Mouse (Mus musculus) midbrain, embryonic 10.5 days (tissue): ENCODE data around the gene Rpl35a. TPM values are rescaled to one million over a fixed set of nuclear protein-coding genes. Genes with fewer than 3 reads are reported as not detected.
"Not testable (repeated sequence)": the region's sequence is repeated elsewhere in the genome, so short reads cannot be mapped to it uniquely, and the experiment has no call there.

ENCODE experiments used
- DNase-seq: peaks from one replicate; pipeline ENCODE4 v3.0.0-alpha.2; 2017; ENCODE audit warnings: low spot score
- H3K27ac ChIP-seq: fragments of 300-500 bp; sonication (generic); replicated peaks from 2 replicates; pipeline ENCODE4 v1.5.1; 2016; ENCODE audit warnings: mild to moderate bottlenecking
- H3K27me3 ChIP-seq: fragments of 300-500 bp; sonication (generic); 2 replicates; pipeline ENCODE4 v1.6.1; 2016; ENCODE audit warnings: low read depth, mild to moderate bottlenecking; ENCODE audit not compliant: poor library complexity, severe bottlenecking
- H3K36me3 ChIP-seq: fragments of 300-500 bp; sonication (generic); 2 replicates; pipeline ENCODE4 v1.6.1; 2016; ENCODE audit warnings: mild to moderate bottlenecking, moderate library complexity
- H3K4me1 ChIP-seq: fragments of 300-500 bp; sonication (generic); 2 replicates; pipeline ENCODE4 v1.6.1; 2016
- H3K4me3 ChIP-seq: fragments of 300-500 bp; sonication (generic); 2 replicates; pipeline ENCODE4 v1.5.1; 2016; ENCODE audit warnings: mild to moderate bottlenecking, moderate library complexity
- H3K9me3 ChIP-seq: fragments of 300-500 bp; sonication (generic); replicated peaks from 2 replicates; pipeline ENCODE4 v1.6.1; 2016; ENCODE audit warnings: mild to moderate bottlenecking
- WGBS: fragments of 180-500 bp; shearing (Covaris S2); methylation state at CpG from one replicate; pipeline ENCODE4 v1.1.7; 2016; 5-methylcytosine and 5-hydroxymethylcytosine counted together
- polyA plus RNA-seq: library from polyadenylated mRNA; unstranded; fragments of >200 nt; fragmentation: Nextera tagmentation; extraction: Ambion mirVana; gene quantifications from 2 replicates; pipeline ENCODE4 v1.2.1, GENCODE M21; 2016

Rpl35a gene
- polyA plus RNA-seq, 1 experiment from 2014 or later, result 975 TPM

DNA sequence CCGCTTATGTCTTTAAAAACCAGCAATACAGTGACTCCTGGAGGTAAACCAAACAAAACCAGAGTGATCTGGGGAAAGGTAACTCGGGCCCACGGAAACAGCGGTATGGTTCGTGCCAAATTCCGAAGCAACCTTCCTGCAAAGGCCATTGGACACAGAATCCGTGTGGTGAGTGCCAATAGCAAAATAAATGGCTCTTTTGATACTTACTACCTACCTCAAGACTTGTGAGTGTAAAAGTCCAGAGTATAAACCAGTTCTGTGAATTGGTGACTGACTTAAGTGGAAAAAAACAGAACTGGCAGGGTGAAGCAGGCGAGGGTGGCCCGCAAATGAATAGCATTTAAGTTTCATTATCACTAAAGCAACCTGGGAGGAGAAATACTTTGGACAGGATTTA is 2.4 kb downstream of the Rpl35a start:
- DNase-seq, H3K27ac ChIP-seq, H3K9me3 ChIP-seq, H3K27me3 ChIP-seq: not testable (repeated sequence)
- Histone ChIP-seq H3K4me1 (peaks cover 41% of the 10 kb centered on the region), H3K4me3 (peak overlapping the region; percentile 90; the same call in 1 of the 2 replicates), H3K36me3 (peaks cover 36% of the 10 kb centered on the region)
- 93% methylated on average over 9 of the region's 9 CpGs for WGBS

GRCm38 (mm10) chr16:33059471-33059870 is 3.2 kb downstream of the Rpl35a start:
- Histone ChIP-seq H3K4me1 (peaks cover 47% of the 10 kb centered on the region), H3K27me3 (no peaks in the 10 kb centered on the region), H3K4me3 (no peak overlapping the region), H3K27ac (no peak overlapping the region), H3K36me3 (peaks cover 36% of the 10 kb centered on the region), H3K9me3 (no peaks in the 10 kb centered on the region)
- 90% methylated on average over 1 of the region's 1 CpGs for WGBS
- no peak for DNase-seq

GRCm38 (mm10) chr16:33060926-33061325 is 4.7 kb downstream of the Rpl35a start:
- Histone ChIP-seq H3K4me1 (peaks cover 43% of the 10 kb centered on the region), H3K4me3 (no peak overlapping the region), H3K27me3 (no peaks in the 10 kb centered on the region), H3K9me3 (no peaks in the 10 kb centered on the region), H3K27ac (no peak overlapping the region), H3K36me3 (peaks cover 40% of the 10 kb centered on the region)
- 79% methylated on average over 2 of the region's 2 CpGs for WGBS
- DNase-seq, result no peak

GRCm38 (mm10) chr16:33061400-33061799 is 5.1 kb downstream of the Rpl35a start:
- Histone ChIP-seq H3K9me3 (no peaks in the 10 kb centered on the region), H3K36me3 (peaks cover 42% of the 10 kb centered on the region), H3K4me3 (peak overlapping the region; percentile 83), H3K27ac (peak overlapping the region; percentile 93), H3K27me3 (no peaks in the 10 kb centered on the region), H3K4me1 (peaks cover 43% of the 10 kb centered on the region)
- DNase-seq, result no peak
- whole genome bisulfite sequencing, result 53% methylated on average over 11 of the region's 11 CpGs

DNA sequence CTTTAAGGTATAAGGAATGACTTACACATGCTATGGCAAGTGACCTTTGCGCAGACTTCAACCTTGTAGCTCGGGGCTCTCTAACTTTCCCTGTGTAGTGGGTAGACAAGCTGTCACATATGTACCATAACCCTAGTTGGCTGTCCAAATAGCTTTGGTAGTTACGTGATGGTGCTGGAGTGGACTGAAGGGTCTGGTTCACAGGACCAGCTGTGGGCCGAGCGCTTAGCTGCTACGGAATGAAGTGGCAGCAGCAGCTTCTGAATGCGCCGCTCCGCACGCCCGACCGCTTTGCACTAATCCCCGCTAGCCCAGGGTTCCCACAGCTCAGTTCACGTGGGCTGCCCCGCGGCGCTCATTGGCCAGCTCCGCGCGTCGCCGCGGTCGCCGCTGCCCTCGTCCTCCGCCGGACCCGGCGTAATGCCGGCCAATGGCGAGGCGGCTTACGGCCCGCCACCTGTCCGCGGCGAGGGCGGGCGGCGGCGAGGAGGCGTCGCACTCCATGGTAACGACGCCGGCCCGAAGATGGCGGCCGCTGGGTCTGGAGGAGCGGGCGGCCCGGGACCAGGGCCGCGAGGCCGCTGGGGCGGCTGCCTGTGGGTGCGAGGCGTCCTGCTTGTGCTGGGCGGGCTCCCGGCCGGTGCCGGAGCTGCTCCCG is 5.9 kb downstream of the Rpl35a start, which contains the start of gene Lmln:
TSS of gene Lmln (plus strand) at position 498 of the 658 bp plus-strand sequence.
- Histone ChIP-seq H3K27me3 (no peaks in the 10 kb centered on the region), H3K27ac (peak within 1 kb of the TSS; percentile 93), H3K4me3 (peak within 1 kb of the TSS; percentile 83), H3K9me3 (no peaks in the 10 kb centered on the region), H3K36me3 (peaks cover 49% of the 10 kb centered on the region), H3K4me1 (peaks cover 43% of the 10 kb centered on the region)
- under 1% methylated on average over 64 of the region's 64 CpGs for WGBS
- DNase-seq, result peak; percentile 95

DNA sequence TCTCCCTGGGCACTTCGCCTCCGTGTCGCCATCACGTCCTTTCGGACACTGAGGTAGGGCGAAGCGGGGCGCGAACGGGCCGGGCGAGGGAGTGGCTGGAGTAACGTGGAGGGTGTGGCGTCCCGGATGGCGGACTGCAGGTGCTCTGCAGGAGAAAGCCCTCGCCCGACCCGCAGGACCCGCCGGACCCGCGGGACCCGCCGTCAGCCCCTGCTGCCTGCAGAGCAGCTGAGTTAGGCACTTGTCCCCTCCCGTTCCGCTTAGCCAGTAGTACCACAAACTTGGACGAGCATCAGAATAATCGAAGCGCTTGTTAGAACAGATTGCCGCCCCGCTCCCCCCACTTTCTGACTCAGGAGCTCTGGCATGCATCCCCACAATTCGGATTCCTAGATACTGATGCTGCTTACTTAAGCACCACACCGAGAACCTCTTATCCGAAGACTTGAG is 6.5 kb downstream of the Rpl35a start:
- Histone ChIP-seq H3K27me3 (no peaks in the 10 kb centered on the region), H3K4me3 (peak overlapping the region; percentile 83), H3K9me3 (no peaks in the 10 kb centered on the region), H3K27ac (peak overlapping the region; percentile 93), H3K36me3 (peaks cover 54% of the 10 kb centered on the region), H3K4me1 (peaks cover 39% of the 10 kb centered on the region)
- DNase-seq, result no peak
- WGBS, result under 1% methylated on average over 35 of the region's 35 CpGs

- peak overlapping the region; percentile 93 for H3K27ac ChIP-seq
- no peak for DNase-seq
These were observed 7.0 kb downstream of the Rpl35a start for GRCm38 (mm10) chr16:33063267-33063666.

GRCm38 (mm10) chr16:33064636-33065035 is 8.4 kb downstream of the Rpl35a start:
- Histone ChIP-seq H3K9me3 (no peaks in the 10 kb centered on the region), H3K4me3 (no peak overlapping the region), H3K27me3 (no peaks in the 10 kb centered on the region), H3K36me3 (peaks cover 52% of the 10 kb centered on the region), H3K27ac (no peak overlapping the region), H3K4me1 (peaks cover 22% of the 10 kb centered on the region)
- no peak for DNase-seq
- WGBS, result 76% methylated on average over 9 of the region's 9 CpGs

More at GRCm38 (mm10) chr16:33063267-33063666, 7.0 kb downstream of the Rpl35a start:
- no peaks in the 10 kb centered on the region for H3K27me3 ChIP-seq
- 39% methylated on average over 7 of the region's 7 CpGs for WGBS
- H3K9me3 ChIP-seq, result no peaks in the 10 kb centered on the region
- H3K4me1 ChIP-seq, result peaks cover 34% of the 10 kb centered on the region
- peaks cover 54% of the 10 kb centered on the region for H3K36me3 ChIP-seq
- peak overlapping the region; percentile 83 for H3K4me3 ChIP-seq

- peaks cover 93% of the 10 kb centered on the region for H3K36me3 ChIP-seq
These were observed 14.7 kb downstream of the Rpl35a start for GRCm38 (mm10) chr16:33070928-33071327.

DNA sequence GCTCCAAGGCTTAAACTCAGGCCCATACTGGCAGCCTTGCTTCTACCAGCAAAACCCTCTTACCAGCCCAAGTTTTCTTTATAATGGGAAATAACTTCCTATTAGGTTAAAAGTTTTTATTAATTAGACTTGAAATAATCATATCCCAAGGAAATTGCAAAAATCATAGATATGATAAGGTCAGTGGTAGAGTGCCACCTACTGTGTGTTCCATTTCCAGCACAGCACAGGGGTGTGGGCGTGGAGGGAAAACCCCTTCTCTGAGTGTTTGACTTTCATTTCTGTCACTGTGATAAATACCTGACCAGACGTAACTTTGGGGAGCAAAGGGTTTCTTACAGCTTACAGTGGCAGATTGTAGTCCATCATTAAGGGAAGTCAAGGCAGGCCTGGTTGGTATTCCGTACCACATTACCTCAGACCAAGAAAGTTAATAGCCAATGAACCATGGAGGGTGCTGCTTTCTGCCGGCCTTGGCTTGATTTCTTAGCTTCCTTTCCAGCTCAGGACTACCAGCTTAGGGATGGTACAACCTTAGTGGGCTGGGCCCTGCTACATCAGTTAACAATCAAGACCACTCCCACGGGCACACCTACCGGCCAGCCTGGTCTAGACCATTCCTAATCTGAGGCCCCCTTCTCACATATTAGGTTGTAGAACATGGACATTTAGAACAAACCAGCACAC is 16.8 kb downstream of the Rpl35a start:
- Histone ChIP-seq H3K4me1 (no peaks in the 10 kb centered on the region), H3K36me3 (peaks cover 88% of the 10 kb centered on the region), H3K4me3 (no peak overlapping the region), H3K27me3 (no peaks in the 10 kb centered on the region), H3K27ac (no peak overlapping the region), H3K9me3 (no peaks in the 10 kb centered on the region)
- DNase-seq, result no peak
- 90% methylated on average over 6 of the region's 6 CpGs for WGBS

More at GRCm38 (mm10) chr16:33070928-33071327, 14.7 kb downstream of the Rpl35a start:
- Histone ChIP-seq H3K4me3 (no peak overlapping the region), H3K27me3 (no peaks in the 10 kb centered on the region), H3K27ac (no peak overlapping the region), H3K4me1 (no peaks in the 10 kb centered on the region), H3K9me3 (no peaks in the 10 kb centered on the region)
- DNase-seq, result no peak

- no peak for DNase-seq
- H3K9me3 ChIP-seq, result no peaks in the 10 kb centered on the region
- no peak overlapping the region for H3K4me3 ChIP-seq
- H3K27me3 ChIP-seq, result no peaks in the 10 kb centered on the region
- H3K27ac ChIP-seq, result no peak overlapping the region
- no peaks in the 10 kb centered on the region for H3K4me1 ChIP-seq
- 84% methylated on average over 5 of the region's 5 CpGs for WGBS
- H3K36me3 ChIP-seq, result peaks cover 81% of the 10 kb centered on the region
These were observed 18.7 kb downstream of the Rpl35a start for GRCm38 (mm10) chr16:33074967-33075366.

GRCm38 (mm10) chr16:33076078-33076477 is 19.8 kb downstream of the Rpl35a start:
- no peaks in the 10 kb centered on the region for H3K27me3 ChIP-seq
- WGBS, result 87% methylated on average over 6 of the region's 6 CpGs
- H3K9me3 ChIP-seq, result no peaks in the 10 kb centered on the region
- no peak overlapping the region for H3K4me3 ChIP-seq
- no peak for DNase-seq
- H3K4me1 ChIP-seq, result no peaks in the 10 kb centered on the region
- H3K27ac ChIP-seq, result no peak overlapping the region
- peaks cover 75% of the 10 kb centered on the region for H3K36me3 ChIP-seq

- H3K36me3 ChIP-seq, result peaks cover 75% of the 10 kb centered on the region
- 93% methylated on average over 5 of the region's 5 CpGs for WGBS
These were observed 20.9 kb downstream of the Rpl35a start for GRCm38 (mm10) chr16:33077069-33077627.

More at GRCm38 (mm10) chr16:33077069-33077627, 20.9 kb downstream of the Rpl35a start:
- no peak overlapping the region for H3K4me3 ChIP-seq
- no peaks in the 10 kb centered on the region for H3K9me3 ChIP-seq
- no peak overlapping the region for H3K27ac ChIP-seq
- no peak for DNase-seq
- H3K4me1 ChIP-seq, result no peaks in the 10 kb centered on the region
- H3K27me3 ChIP-seq, result no peaks in the 10 kb centered on the region
